ENCODE assay signal across 9 mouse cellular contexts in the genomic region with DNA sequence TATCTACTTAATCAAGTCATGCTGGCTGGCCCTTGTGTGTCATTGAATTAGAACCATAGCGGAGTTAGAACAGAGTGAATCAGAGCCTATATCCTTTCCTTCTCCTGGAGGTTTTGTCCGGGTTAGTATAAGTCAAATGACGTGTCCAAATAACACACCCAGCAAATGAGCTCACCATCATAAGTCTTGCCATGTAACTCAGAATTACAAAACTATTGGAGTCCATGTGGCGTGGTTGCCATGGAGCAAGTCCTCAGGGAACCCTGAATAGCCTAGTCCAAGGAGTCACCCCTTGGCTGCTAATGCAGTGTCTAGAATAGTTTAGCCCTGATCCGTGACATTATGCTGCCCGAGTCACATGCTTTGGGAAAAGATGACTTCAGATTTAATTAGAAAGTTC. TPM values are rescaled to one million over a fixed set of nuclear protein-coding genes. Genes with fewer than 3 reads are reported as not detected.
DNase-seq lines count a peak whose midpoint lies in the region; ATAC-seq and TF ChIP-seq lines count a peak whose summit lies in the region.
"Had no signal": no experiment of that assay in that cellular context is flagged by ENCODE, and none has a peak within 500 bp of the region (broad histone marks: within the 10 kb centered on the region; RNA-seq: fewer than 3 reads in every experiment).

No protein-coding gene starts in this region.

- CTCF ChIA-PET in Patski (lab: Charles Lee): interaction anchor here (1.3 kb wide), 1 partner anchor 14 kb away, joined by 3 read pairs; no protein-coding TSS in a partner anchor

- H3K27me3 ChIP-seq in kidney, embryonic 15.5 days: no peaks in the 10 kb centered on the region
- H3K27me3 ChIP-seq in Patski: no peaks in the 10 kb centered on the region

- H3K4me2 ChIP-seq in kidney, embryonic 15.5 days: no peak overlapping the region

- no peak overlapping the region for H3K9ac ChIP-seq in kidney, embryonic 15.5 days

- no peak overlapping the region for H3K27ac ChIP-seq in kidney, embryonic 15.5 days

- 0 out of 2 replicates have a peak, but pooled peaks cover 4% of the 10 kb centered on the region for H3K4me1 ChIP-seq in kidney, embryonic 15.5 days

- WGBS in kidney, embryonic 15.5 days: 76% methylated on average over 6 of the region's 6 CpGs

- no peaks in the 10 kb centered on the region for H3K9me3 ChIP-seq in kidney, embryonic 15.5 days (replicated peaks)

- POLR2A ChIA-PET in Patski (lab: Charles Lee): interaction anchor here (0.7 kb wide), 1 partner anchor 1598 kb away, joined by 3 read pairs; no protein-coding TSS in a partner anchor

- peak; percentile 35 for DNase-seq in kidney, adult 18-20 months
- no peak for DNase-seq in Patski (ENCODE audit: low read depth, low spot score)
- peak; percentile 93 for DNase-seq in gastrocnemius, adult 18-20 months (ENCODE audit: low spot score)
- DNase-seq in kidney, adult 8-10 months: peak; percentile 55 to 76
- DNase-seq in right cerebral cortex, adult 18-20 months: no peak
- no peak for DNase-seq in spleen, adult 18-20 months
- DNase-seq: right cerebral cortex, postnatal 4 days had no signal

- in situ Hi-C loops in Patski (cut with MboI; ENCODE audit: low pct_unique_long_range_greater_than_20kb): no loop called here

- H3K4me3 ChIP-seq in kidney, embryonic 15.5 days (replicated peaks): no peak overlapping the region

- no peaks in the 10 kb centered on the region for H3K36me3 ChIP-seq in kidney, embryonic 15.5 days

- TF ChIP-seq CTCF in Patski (IDR thresholded peaks at IDR 0.05): no peak

- ATAC-seq in kidney, embryonic 15.5 days (replicated peaks; ENCODE audit: low FRiP score): no peak
- ATAC-seq in Patski: peak; percentile 41
- ATAC-seq in activated CD4-positive, CD25-positive, alpha-beta regulatory T cell, adult 4 months: no peak

RNA-seq across cellular contexts. Expression of gene Ugp2, which starts 57.7 kb away (rescaled TPM):
- polyA plus RNA-seq in kidney, embryonic 15.5 days (2015; fragmentation: Nextera tagmentation; extraction: Ambion mirVana): 80.7 and 87.1 TPM in 2 replicates
- 85.2 TPM for polyA plus RNA-seq in Patski (2021)
- 100 to 1,000 TPM; 488 to 583 TPM for total RNA-seq in gastrocnemius, adult 18-20 months (2021)
- 10 to 100 TPM; 32.9 to 39.7 TPM for polyA plus RNA-seq in activated CD4-positive, CD25-positive, alpha-beta regulatory T cell, adult 4 months (2017; shearing (Covaris generic))

Comparison
In these comparisons a context has a peak if more than half of its experiments do, and no peak if none do; other contexts are left out.
1. DNase-seq: peak in kidney, adult 18-20 months (single experiment), gastrocnemius, adult 18-20 months (single experiment) and kidney, adult 8-10 months (2 of 2); none in Patski (single experiment), right cerebral cortex, adult 18-20 months (single experiment) and spleen, adult 18-20 months (0 of 2).